Mouse (Mus musculus): ENCODE measurements at regions not wholly inside any gene's neighbourhood (a gene's known extent, or its start where the extent isn't known, plus 50 kb on each side); places are given as distances from the start of the nearest gene placed in this dataset.
A peak's percentile ranks its signal among the peaks of the same experiment; 100 is the strongest.

DNA sequence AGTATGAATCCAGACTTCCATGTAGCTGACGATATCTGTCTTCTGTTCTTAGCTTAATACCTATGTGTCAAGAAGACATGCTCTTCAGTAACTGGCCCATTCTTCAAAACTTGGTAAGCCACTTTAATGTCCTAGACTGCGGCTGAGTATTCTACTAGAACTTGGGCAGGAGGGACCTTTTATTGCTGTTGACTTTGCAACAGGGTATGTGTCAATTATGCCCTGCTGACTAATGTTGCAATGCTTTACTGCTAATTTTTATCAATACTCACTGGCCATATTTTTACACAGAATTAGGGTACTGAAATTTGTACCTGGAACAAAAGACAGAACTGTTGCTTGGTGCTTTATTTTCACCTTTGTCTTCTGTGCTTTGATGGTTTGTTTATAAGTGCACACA is 746.9 kb downstream of the Ppargc1a start:
- no peak for DNase-seq (ENCODE audit: low spot score in 2 of 2)

GRCm38 (mm10) chr5:50819959-50820358 is 747.6 kb downstream of the Ppargc1a start:
- DNase-seq (ENCODE audit: low spot score in 2 of 2) = no peak

DNA sequence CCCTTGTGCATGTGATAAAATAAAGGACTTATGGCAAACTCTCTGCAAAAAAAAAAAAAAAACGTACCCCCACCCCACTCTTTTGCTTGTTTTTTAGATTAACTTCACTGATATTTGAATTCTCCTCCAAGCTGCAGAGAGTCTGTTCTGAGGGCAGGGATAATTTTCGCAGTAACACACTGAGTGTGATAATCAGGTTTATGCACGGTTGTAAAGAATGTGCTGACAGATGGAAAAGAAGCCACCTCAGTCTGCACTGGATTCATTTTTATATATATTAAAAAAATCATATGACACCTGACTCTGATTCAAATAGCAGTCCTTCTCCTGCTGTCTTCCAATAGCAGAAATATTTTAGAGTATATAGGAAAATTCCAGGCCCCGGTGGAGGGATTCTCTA is 736.5 kb upstream of the Adgra3 start:
- DNase-seq (ENCODE audit: low spot score in 2 of 2) = no peak

DNA sequence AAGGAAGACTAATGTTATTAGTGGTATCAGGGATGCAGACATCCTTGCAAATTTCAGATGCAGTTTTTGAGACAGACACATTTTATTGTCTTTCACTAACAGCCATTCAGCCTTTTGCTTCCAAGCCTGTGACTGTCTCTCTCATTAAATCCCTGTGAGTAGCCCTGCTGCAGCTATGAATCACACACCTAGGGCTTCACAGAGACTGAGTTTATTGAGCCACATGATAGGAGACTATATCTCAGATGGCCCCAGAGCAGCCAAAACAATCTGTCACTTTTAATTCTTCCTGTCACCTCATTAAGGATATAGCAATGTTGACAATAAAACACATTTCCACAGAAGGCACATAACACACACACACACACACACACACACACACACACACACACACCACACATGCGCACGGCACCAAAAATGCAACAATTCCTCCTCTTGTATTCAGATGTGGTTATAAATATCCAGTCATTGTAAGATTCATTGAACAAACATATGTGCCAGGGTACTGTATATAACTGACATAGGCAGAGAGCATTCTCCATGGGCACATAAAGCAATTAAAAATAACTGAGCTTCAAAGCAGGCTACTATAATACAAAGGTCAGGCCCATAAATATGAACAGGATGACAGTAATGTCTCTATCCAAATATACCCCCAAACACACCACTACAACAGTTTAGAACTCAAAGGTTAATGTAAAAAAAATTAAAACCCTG is 735.8 kb upstream of the Adgra3 start:
- no peak for DNase-seq (ENCODE audit: low spot score in 2 of 2)

GRCm38 (mm10) chr5:50793558-50793957 is 734.8 kb upstream of the Adgra3 start:
- DNase-seq (ENCODE audit: low spot score in 2 of 2) = no peak

GRCm38 (mm10) chr5:50785273-50785672 is 726.5 kb upstream of the Adgra3 start:
- DNase-seq (ENCODE audit: low spot score in 2 of 2) = no peak

GRCm38 (mm10) chr5:50779138-50779537 is 720.3 kb upstream of the Adgra3 start:
- no peak for DNase-seq (ENCODE audit: low spot score in 2 of 2)

- no peak for DNase-seq (ENCODE audit: low spot score in 2 of 2)
These were observed 719.4 kb upstream of the Adgra3 start for GRCm38 (mm10) chr5:50778221-50778620.

GRCm38 (mm10) chr5:50762261-50762660 is 703.5 kb upstream of the Adgra3 start:
- DNase-seq (ENCODE audit: low spot score in 2 of 2) = no peak

DNA sequence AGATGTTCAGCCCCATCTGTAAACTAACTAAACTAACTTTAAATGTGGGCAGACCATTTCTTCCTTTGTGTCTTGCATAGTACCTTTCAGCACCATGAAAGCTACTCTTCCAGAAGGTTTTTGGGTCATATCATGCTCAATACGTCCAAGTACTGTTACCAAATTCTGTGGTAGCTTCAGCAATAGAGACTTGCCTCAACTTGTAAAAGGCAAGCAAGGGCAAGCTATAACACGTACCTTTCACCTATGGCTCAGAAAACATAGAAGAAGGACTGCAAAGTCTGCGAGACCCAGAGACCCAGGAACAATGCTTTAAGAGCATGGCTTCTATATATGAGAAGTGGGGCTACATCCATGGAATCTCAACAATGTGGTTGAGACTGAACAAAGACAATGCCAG is 701.6 kb upstream of the Adgra3 start:
- no peak for DNase-seq (ENCODE audit: low spot score in 2 of 2)

- no peak for DNase-seq (ENCODE audit: low spot score in 2 of 2)
These were observed 694.0 kb upstream of the Adgra3 start for GRCm38 (mm10) chr5:50752766-50753165.

DNA sequence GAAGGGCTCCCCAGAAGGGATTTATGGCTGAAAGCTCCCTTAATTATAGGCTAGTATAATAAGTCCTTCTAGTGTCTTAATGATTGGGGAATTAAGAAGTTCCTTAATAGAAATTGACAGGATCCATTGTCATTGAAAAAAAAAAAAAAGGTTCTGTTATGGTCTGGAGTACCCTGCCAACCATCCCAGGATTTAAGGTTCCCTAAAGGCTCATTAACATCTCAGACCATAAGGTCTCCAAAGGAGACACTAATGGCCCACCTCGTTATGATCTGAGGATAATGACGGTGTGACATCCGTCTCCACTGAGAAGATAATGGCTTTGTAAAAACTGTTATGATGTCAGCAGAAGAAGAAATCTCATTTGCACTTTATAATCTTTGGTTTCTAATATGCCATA is 692.6 kb upstream of the Adgra3 start:
- no peak for DNase-seq (ENCODE audit: low spot score in 2 of 2)

DNA sequence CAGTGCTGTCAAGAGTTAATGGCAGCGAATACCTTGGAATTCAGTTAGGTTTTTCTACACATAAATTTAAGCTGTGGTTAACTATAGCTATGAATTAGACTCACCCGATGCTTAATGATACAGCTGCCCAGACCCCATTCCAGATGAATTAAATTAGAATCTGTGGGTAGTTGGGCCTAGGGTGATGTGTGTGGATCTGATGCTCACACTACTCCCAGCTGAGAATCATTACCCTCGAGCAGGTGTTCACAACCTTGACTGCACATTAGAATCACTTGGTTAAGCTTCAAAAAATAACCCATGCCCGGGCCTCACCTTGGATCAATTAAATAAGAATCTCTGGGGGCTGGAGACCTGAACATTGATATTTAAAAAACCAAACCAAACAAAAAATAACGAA is 684.2 kb upstream of the Adgra3 start:
- no peak for DNase-seq (ENCODE audit: low spot score in 2 of 2)

GRCm38 (mm10) chr5:50733711-50734110 is 674.9 kb upstream of the Adgra3 start:
- DNase-seq (ENCODE audit: low spot score in 2 of 2) = no peak

DNA sequence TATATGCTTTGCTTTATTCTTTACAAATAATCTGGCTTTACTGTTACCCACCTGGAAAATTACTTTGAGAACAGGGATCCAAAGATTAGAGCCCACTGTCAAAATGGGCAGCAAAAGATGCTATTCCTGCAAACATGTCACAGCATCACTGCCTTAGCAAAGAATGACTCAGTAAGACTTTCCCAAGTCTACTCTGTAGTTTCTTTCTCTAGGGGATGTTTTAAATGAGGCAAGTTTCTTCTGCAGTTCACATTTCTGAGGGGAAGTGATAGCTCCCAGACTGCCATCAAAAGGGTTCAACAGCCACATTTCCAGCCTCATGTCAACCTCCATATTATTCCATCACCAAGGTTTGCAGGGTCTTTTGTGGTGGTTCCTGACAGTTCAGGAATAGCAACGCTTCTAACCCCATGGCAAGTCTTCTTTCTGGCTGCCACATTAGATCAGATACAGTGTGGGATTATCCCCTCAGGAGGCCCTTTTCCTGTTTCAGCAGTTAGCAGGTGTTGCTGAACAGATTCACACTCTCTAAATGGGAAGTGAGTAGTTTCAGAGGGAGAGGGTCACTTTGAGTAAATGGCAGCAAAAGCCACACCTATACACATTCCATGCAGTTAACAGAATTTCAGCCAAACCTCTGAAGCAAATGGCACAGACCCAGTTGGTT is 669.7 kb upstream of the Adgra3 start:
- no peak for DNase-seq (ENCODE audit: low spot score in 2 of 2)

GRCm38 (mm10) chr5:50706945-50707663 is 648.3 kb upstream of the Adgra3 start:
- no peak for DNase-seq (ENCODE audit: low spot score in 2 of 2)

GRCm38 (mm10) chr5:50698084-50698483 is 639.3 kb upstream of the Adgra3 start:
- no peak for DNase-seq (ENCODE audit: low spot score in 2 of 2)

DNA sequence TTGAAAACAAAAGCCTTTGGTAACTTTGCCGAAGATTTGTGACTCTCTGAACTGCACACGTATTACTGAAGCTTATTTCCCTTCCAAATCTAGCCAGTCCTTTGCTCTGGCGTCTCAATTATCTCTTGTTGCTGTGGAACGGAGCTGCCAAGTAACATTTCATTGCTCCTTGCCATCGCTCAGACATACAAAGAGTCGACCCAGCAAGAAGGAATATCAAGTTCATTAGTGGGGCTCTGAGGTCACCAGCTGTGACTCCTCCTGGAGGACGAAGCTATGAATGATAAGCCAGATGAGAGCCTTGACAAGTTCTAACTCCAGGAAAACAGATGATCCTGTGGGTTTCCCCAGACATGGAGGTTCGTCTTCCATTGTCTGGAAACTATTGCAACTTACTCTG is 638.8 kb upstream of the Adgra3 start:
- no peak for DNase-seq (ENCODE audit: low spot score in 2 of 2)

DNA sequence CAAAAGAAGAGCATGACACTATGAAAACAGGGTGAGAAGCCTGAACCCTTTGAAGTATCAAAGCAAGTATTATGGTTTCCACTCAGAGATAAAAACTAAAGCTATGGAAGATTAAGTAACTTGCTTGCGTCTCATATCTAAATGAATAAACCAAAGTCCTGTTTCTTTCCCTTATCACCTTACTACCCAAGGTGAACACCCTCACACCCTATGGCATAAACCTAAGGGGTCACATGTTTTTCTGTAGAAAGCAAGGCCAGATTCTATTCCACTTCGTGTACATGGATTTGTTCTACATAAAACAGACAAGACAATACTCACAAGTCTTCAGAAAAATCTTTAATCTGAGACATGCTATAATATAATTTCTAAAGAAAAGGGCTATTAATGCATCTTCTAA is 629.6 kb upstream of the Adgra3 start:
- DNase-seq (ENCODE audit: low spot score in 2 of 2) = no peak

DNA sequence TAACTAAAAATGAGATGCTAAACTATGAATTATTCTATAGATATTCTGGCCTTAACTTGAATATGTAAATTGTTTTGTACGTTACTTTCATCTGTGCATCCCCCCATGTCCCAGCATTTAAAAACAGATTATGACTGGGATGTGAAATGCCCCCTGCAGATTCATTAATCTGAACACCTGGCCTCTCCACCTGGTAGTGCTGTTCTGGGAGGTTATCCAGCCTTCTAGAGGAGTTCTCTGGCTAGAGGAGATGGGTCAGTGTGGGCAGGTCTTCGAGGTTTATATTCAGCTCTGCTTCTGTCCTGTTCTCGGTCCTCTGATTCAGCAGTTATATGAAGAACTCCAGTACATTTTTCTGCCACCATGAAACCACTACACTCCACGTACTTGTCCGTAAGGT is 625.2 kb upstream of the Adgra3 start:
- DNase-seq (ENCODE audit: low spot score in 2 of 2) = no peak

- no peak for DNase-seq (ENCODE audit: low spot score in 2 of 2)
These were observed 577.7 kb upstream of the Adgra3 start for GRCm38 (mm10) chr5:50636539-50636938.

DNA sequence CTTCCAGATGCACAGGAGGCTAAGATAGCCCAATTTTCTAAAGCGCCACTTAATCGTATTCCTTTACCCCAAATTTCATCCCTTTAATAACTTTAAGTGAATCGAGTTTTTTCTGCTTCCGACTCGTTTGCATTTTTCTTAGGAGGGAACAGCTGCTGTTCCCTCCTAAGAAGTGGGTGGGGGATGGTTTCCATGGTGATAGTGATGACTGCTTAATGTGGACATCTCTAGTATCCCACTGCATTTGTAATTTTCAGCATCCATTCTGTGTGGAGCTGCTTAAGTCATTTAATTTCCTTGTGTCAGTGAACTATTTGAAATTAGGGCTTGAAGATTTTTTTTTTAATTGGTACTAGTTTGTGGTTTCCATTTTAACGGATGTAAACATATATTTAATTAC is 567.8 kb upstream of the Adgra3 start:
- peak in 1 of 2 experiments; percentile 25 for DNase-seq (ENCODE audit: low spot score in 2 of 2)

DNA sequence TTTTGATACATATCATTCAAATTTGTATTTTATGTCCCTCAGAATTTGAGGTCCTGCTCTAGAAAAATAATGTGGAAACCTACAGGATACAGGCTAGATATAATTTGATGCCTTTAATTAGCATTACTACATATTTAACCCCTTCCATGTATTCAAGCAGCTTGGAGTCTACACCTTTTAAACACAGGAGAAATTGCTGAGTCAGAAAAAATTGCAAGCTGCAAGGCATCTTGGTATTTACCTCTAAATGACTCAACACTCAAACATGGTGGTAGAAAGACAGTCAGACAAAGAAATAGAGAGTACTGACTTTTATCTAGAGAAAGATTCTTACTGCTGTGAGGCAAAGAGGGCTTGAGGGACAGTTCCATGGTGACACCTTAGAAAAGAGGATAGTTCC is 565.4 kb upstream of the Adgra3 start:
- DNase-seq (ENCODE audit: low spot score in 2 of 2) = no peak
